Mouse (Mus musculus) heart, postnatal 0 days (tissue): ENCODE results near the gene Tti1.

Source experiments
- CTCF ChIP-seq: IDR thresholded peaks from 2 replicates; pipeline ENCODE4 v1.5.1; 2016; ENCODE audit warnings: antibody characterized with exemption, control low read depth, low read depth
- EP300 ChIP-seq: IDR thresholded peaks from 2 replicates; pipeline ENCODE4 v1.6.1; 2016; ENCODE audit warnings: antibody characterized with exemption, low read depth

DNA sequence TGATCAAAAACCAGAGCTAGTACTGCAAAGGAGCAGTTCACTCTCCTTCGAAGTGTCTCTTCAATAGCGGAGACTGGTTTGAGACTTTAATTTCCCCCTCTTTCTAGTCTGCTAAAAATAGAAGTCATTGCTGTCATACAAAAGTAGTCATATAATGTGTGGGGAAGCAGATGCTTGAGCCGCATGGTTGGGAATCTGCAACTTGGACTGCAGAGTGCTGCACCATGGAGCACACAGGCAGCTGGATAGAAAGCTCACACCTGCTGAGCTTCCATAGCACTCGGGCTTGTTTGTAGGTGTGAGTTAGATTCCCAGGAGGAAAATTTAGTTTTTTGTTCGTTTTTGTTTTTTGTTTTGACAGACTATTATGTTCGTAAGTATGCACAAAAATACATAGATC is 8.2 kb upstream of the Tti1 start:
- TF ChIP-seq CTCF (no peak), EP300 (no peak)
